26 mouse cellular contexts compared by ENCODE assay signal in genomic region chr12:98375214-98375910, GRCm38 (mm10).
DNase-seq lines count a peak whose midpoint lies in the region; ATAC-seq and TF ChIP-seq lines count a peak whose summit lies in the region.
"Had no signal": no experiment of that assay in that cellular context is flagged by ENCODE, and none has a peak within 500 bp of the region (broad histone marks: within the 10 kb centered on the region; RNA-seq: fewer than 3 reads in every experiment).

No protein-coding gene starts in this region.

- WGBS in liver, embryonic 15.5 days (ENCODE audit: insufficient replicate concordance), result 65% methylated on average over 7 of the region's 7 CpGs
- 67% methylated on average over 7 of the region's 7 CpGs for WGBS in liver, embryonic 12.5 days (ENCODE audit: insufficient replicate concordance)
- WGBS in bone marrow, adult 2 months, result 40% methylated on average over 7 of the region's 7 CpGs

- 0 out of 2 replicates have a peak overlapping the region, but pooled peaks have one; percentile 15 for H3K27ac ChIP-seq in liver, embryonic 15.5 days (replicated peaks)
- no peak overlapping the region for H3K27ac ChIP-seq in liver, embryonic 12.5 days
- H3K27ac ChIP-seq in bone marrow, adult 2 months (ENCODE audit: control insufficient read depth, insufficient read depth, low read depth, low read length, poor library complexity), result peak overlapping the region; percentile 58; the same call in 1 of the 2 replicates
- H3K27ac ChIP-seq: embryonic facial prominence, embryonic 13.5 days; forebrain, embryonic 12.5 days; hindbrain, postnatal 0 days; kidney, postnatal 0 days; left cerebral cortex, adult 2 months; midbrain, embryonic 10.5 days; neural tube, embryonic 15.5 days had no signal

- no peak overlapping the region for H3K9ac ChIP-seq in liver, embryonic 15.5 days
- no peak overlapping the region for H3K9ac ChIP-seq in liver, embryonic 12.5 days
- H3K9ac ChIP-seq: embryonic facial prominence, embryonic 13.5 days; forebrain, embryonic 12.5 days; neural tube, embryonic 15.5 days had no signal

- no peaks in the 10 kb centered on the region for H3K36me3 ChIP-seq in liver, embryonic 15.5 days (replicated peaks)
- H3K36me3 ChIP-seq in liver, embryonic 12.5 days, result no peaks in the 10 kb centered on the region
- H3K36me3 ChIP-seq: embryonic facial prominence, embryonic 13.5 days; forebrain, embryonic 12.5 days; midbrain, embryonic 10.5 days; neural tube, embryonic 15.5 days had no signal

- no peak overlapping the region for H3K4me3 ChIP-seq in liver, embryonic 15.5 days (replicated peaks)
- no peak overlapping the region for H3K4me3 ChIP-seq in liver, embryonic 12.5 days
- no peak overlapping the region for H3K4me3 ChIP-seq in bone marrow, adult 2 months (replicated peaks; ENCODE audit: control insufficient read depth, low read depth, low read length)
- H3K4me3 ChIP-seq: embryonic facial prominence, embryonic 13.5 days; erythroblast, embryonic 14.5 days; forebrain, embryonic 12.5 days; left cerebral cortex, adult 2 months; midbrain, embryonic 10.5 days; neural tube, embryonic 15.5 days had no signal

- ATAC-seq in liver, embryonic 15.5 days (ENCODE audit: insufficient read depth), result 0 out of 2 replicates have a peak, but pooled peaks have one; percentile 47
- no peak for ATAC-seq in liver, embryonic 12.5 days
- ATAC-seq in common myeloid progenitor, adult 5-6 weeks (replicated peaks; ENCODE audit: low read depth, poor library complexity, severe bottlenecking), result peak; percentile 79
- peak; percentile 90 for ATAC-seq in megakaryocyte progenitor cell, adult 5-6 weeks (replicated peaks; ENCODE audit: poor library complexity)
- ATAC-seq: hindbrain, postnatal 0 days; intestine, postnatal 0 days; midbrain, embryonic 16.5 days had no signal

- no peak for DNase-seq in cerebellum, postnatal 36 days
- DNase-seq in right cerebral cortex, adult 2 months (ENCODE audit: low spot score in 2 of 2), result no peak
- DNase-seq: adrenal gland, postnatal 36 days; cerebellum, adult 18-20 months; cerebellum, postnatal 14 days; embryo, embryonic 11 days; gastrocnemius, postnatal 25 days; layer of hippocampus, adult 9-11 months; right cerebral cortex, postnatal 25 days; spleen, adult 18-20 months; thymus, postnatal 14 days had no signal

- no peaks in the 10 kb centered on the region for H3K4me1 ChIP-seq in liver, embryonic 15.5 days (replicated peaks)
- H3K4me1 ChIP-seq in liver, embryonic 12.5 days, result no peaks in the 10 kb centered on the region
- peaks cover 1% of the 10 kb centered on the region; the same call in 1 of the 2 replicates for H3K4me1 ChIP-seq in bone marrow, adult 2 months (ENCODE audit: control insufficient read depth, insufficient read depth, low read length)
- H3K4me1 ChIP-seq: embryonic facial prominence, embryonic 13.5 days; neural tube, embryonic 15.5 days had no signal

- no peaks in the 10 kb centered on the region for H3K27me3 ChIP-seq in liver, embryonic 15.5 days
- no peaks in the 10 kb centered on the region for H3K27me3 ChIP-seq in liver, embryonic 12.5 days (replicated peaks)
- H3K27me3 ChIP-seq: embryonic facial prominence, embryonic 13.5 days; forebrain, embryonic 12.5 days; neural tube, embryonic 15.5 days had no signal

- TF ChIP-seq POLR2A in bone marrow, adult 2 months (IDR thresholded peaks at IDR 0.05; ENCODE audit: borderline replicate concordance, control insufficient read depth, low read depth, low read length), result no peak

- TF ChIP-seq CTCF in bone marrow, adult 2 months (IDR thresholded peaks at IDR 0.05; ENCODE audit: control insufficient read depth, insufficient read depth, low read length), result no peak

- H3K4me2 ChIP-seq in liver, embryonic 15.5 days, result no peak overlapping the region
- no peak overlapping the region for H3K4me2 ChIP-seq in liver, embryonic 12.5 days
- H3K4me2 ChIP-seq: embryonic facial prominence, embryonic 13.5 days; forebrain, embryonic 12.5 days; neural tube, embryonic 15.5 days had no signal

- H3K9me3 ChIP-seq in liver, embryonic 15.5 days (replicated peaks), result no peaks in the 10 kb centered on the region
- H3K9me3 ChIP-seq in liver, embryonic 12.5 days (replicated peaks), result no peaks in the 10 kb centered on the region
- H3K9me3 ChIP-seq: embryonic facial prominence, embryonic 13.5 days; forebrain, embryonic 12.5 days; midbrain, embryonic 10.5 days; neural tube, embryonic 15.5 days had no signal
